Mouse (Mus musculus) thymus, adult 2 months (tissue): ENCODE results near the gene Mlf2.

ENCODE experiments used
- CTCF ChIP-seq: fragments of 200-500 bp; IDR thresholded peaks from 2 replicates; pipeline ENCODE4 v1.5.1; 2012; ENCODE audit warnings: mild to moderate bottlenecking, control low read depth, low read length, moderate library complexity, borderline replicate concordance; ENCODE audit not compliant: control insufficient read depth, poor library complexity, insufficient read depth; ENCODE audit errors: extremely low read depth
- POLR2A ChIP-seq: fragments of 200-500 bp; IDR thresholded peaks from 2 replicates; pipeline ENCODE4 v1.6.1; 2012; ENCODE audit warnings: mild to moderate bottlenecking, low read length, control low read depth, moderate library complexity; ENCODE audit not compliant: control insufficient read depth, poor library complexity, insufficient read depth; ENCODE audit errors: extremely low read depth

DNA sequence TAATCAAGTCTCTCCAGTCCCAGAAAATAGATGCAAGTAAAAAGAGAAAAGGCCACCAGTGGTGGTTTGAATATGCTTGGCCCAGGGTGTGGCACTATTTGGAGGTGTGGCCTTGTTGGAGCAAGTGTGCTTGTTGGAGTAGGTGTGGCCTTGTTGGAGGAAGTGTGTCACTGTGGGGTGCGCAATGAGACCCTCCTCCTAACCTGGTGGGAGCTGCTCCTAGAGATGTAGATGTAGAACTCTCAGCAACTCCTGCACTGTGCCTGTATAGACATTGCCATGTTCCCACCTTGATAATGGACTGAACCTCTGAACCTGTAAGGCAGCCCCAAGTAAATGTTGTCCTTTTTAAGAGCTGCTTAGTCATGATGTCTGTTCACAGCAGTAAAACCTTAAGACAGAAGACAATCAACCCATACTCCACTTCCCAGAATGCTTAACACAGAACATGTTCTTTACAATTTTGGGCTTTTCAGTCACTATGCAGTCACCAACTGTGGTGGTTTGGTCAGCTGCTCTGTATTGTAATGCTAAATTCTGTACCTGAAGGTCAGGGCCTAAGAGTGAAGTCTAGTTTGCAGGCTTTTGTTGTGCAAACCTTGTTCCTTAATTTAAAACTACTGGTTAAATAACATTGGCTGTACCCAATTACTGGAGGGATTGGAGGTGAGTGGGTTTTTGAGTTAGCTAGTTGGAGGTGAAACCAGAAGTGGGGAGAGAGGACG, 23.0 kb downstream of the Mlf2 start:
- TF ChIP-seq CTCF (no peak), POLR2A (no peak)
